Mouse (Mus musculus) megakaryocyte-erythroid progenitor cell, adult 5-6 weeks (primary cell): ENCODE data around the gene Ly6g6d. TPM values are rescaled to one million over a fixed set of nuclear protein-coding genes. Genes with fewer than 3 reads are reported as not detected.

Experiments
- ATAC-seq: replicated peaks from 2 replicates; pipeline ENCODE4 v1.8.0; 2016; ENCODE audit warnings: mild to moderate bottlenecking, inconsistent platforms; ENCODE audit not compliant: severe bottlenecking, poor library complexity, low FRiP score, low TSS enrichment
- total RNA-seq, 2 experiments: library from RNA; stranded (forward) in 1 of 2; stranded (reverse) in 1 of 2; fragments of 200-1000, 215-1000 nt in 1 of 2; fragments of >200 nt in 1 of 2; fragmentation: Nextera tagmentation in 1 of 2; gene quantifications; 2 replicates each; pipeline ENCODE4 v1.2.3; 2014 to 2017

The Ly6g6d gene
- total RNA-seq, 2 experiments from 2014 or later: not detected

- no peak for ATAC-seq
Measured at GRCm38 (mm10) chr17:35074097-35074496, 3.8 kb downstream of the Ly6g6d start.

GRCm38 (mm10) chr17:35071454-35071853, 6.4 kb downstream of the Ly6g6d start:
- no peak for ATAC-seq

- 0 out of 2 replicates have a peak, but pooled peaks have one; percentile 22 for ATAC-seq
Measured at GRCm38 (mm10) chr17:35070556-35071229, 7.2 kb downstream of the Ly6g6d start.

- ATAC-seq: no peak
Measured at GRCm38 (mm10) chr17:35068213-35068914, 9.5 kb downstream of the Ly6g6d start.

- no peak for ATAC-seq
Measured at GRCm38 (mm10) chr17:35066084-35066483, 11.8 kb downstream of the Ly6g6d start, which contains the start of gene Mpig6b. Mpig6b (minus strand) TSS chr17:35066184.

- 0 out of 2 replicates have a peak, but pooled peaks have one; percentile 12 for ATAC-seq
Measured at GRCm38 (mm10) chr17:35064951-35065947, 12.6 kb downstream of the Ly6g6d start, which contains the start of gene Ly6g6c. Ly6g6c (plus strand) TSS chr17:35065388.

- no peak for ATAC-seq
Measured at GRCm38 (mm10) chr17:35064378-35064877, 13.4 kb downstream of the Ly6g6d start.

- no peak for ATAC-seq
Measured at GRCm38 (mm10) chr17:35063466-35063865, 14.4 kb downstream of the Ly6g6d start.

- ATAC-seq: no peak
Measured at GRCm38 (mm10) chr17:35061299-35061698, 16.6 kb downstream of the Ly6g6d start.

- no peak for ATAC-seq
Measured at GRCm38 (mm10) chr17:35060737-35061297, 17.0 kb downstream of the Ly6g6d start.

- no peak for ATAC-seq
Measured at GRCm38 (mm10) chr17:35060071-35060470, 17.8 kb downstream of the Ly6g6d start.

- ATAC-seq: peak; percentile 58
Measured at GRCm38 (mm10) chr17:35058911-35059892, 18.7 kb downstream of the Ly6g6d start, which contains the start of gene Ddah2. Ddah2 (plus strand) TSS chr17:35059035.

GRCm38 (mm10) chr17:35058316-35058715, 19.5 kb downstream of the Ly6g6d start:
- no peak for ATAC-seq

- ATAC-seq: peak; percentile 20; the same call in 1 of the 2 replicates
Measured at GRCm38 (mm10) chr17:35057090-35057489, 20.8 kb downstream of the Ly6g6d start.

GRCm38 (mm10) chr17:35055691-35056495, 22.0 kb downstream of the Ly6g6d start:
- ATAC-seq: no peak

GRCm38 (mm10) chr17:35052271-35052798, 25.5 kb downstream of the Ly6g6d start:
- no peak for ATAC-seq
